Mouse (Mus musculus): Measurements from ENCODE around the gene Lrrc61. TPM values are rescaled to one million over a fixed set of nuclear protein-coding genes. Genes with fewer than 3 reads are reported as not detected.

The Lrrc61 gene
- 19.2 and 19.4 TPM in 2 replicates for polyA plus RNA-seq (2012; rRNA removed)

GRCm38 (mm10) chr6:48554280-48555103, at the start of gene Lrrc61:
Gene Lrrc61 (plus strand): TSS chr6:48554796.

GRCm38 (mm10) chr6:48537105-48537954, 17.3 kb upstream of the Lrrc61 start, which contains the start of gene Atp6v0e2:
Gene Atp6v0e2 (plus strand): TSS chr6:48537615.

GRCm38 (mm10) chr6:48572572-48573061, 18.0 kb downstream of the Lrrc61 start, which contains the start of gene Rarres2:
Gene Rarres2 (minus strand): TSS chr6:48572789.

GRCm38 (mm10) chr6:48589194-48589750, 34.7 kb downstream of the Lrrc61 start, which contains the start of gene Gm45021:
Gene Gm45021 (plus strand): TSS chr6:48589610.

GRCm38 (mm10) chr6:48593158-48594042, 38.8 kb downstream of the Lrrc61 start, which contains the start of the genes Repin1 and Gm44965:
Gene Repin1 (plus strand): TSS chr6:48593883.
Gene Gm44965 (plus strand): TSS chr6:48593941.

GRCm38 (mm10) chr6:48601271-48602079, 46.9 kb downstream of the Lrrc61 start, which contains the start of gene Zfp775:
Gene Zfp775 (plus strand): TSS chr6:48602063.

Other genes starting within 250 kb of the Lrrc61 start
- 31.3 and 32.2 TPM in 2 replicates for gene Krba1, start 159.2 kb upstream of the Lrrc61 start, polyA plus RNA-seq (2012; rRNA removed)
- 21.1 and 27.9 TPM in 2 replicates for gene Zfp467, start 109.0 kb upstream of the Lrrc61 start, polyA plus RNA-seq (2012; rRNA removed)
- gene Sspo, start 106.6 kb upstream of the Lrrc61 start, polyA plus RNA-seq (2012; rRNA removed): 0.85 and 1.4 TPM in 2 replicates
- 42.1 and 44.0 TPM in 2 replicates for gene Atp6v0e2, start 17.2 kb upstream of the Lrrc61 start, polyA plus RNA-seq (2012; rRNA removed)
- gene Rarres2, start 18.0 kb downstream of the Lrrc61 start, polyA plus RNA-seq (2012; rRNA removed): 2.2 and 5.1 TPM in 2 replicates
- gene Gm45021, start 34.8 kb downstream of the Lrrc61 start, polyA plus RNA-seq (2012; rRNA removed): not detected in 2 replicates
- 38.4 and 41.8 TPM in 2 replicates for gene Repin1, start 39.1 kb downstream of the Lrrc61 start, polyA plus RNA-seq (2012; rRNA removed)
- gene Gm44965, start 39.1 kb downstream of the Lrrc61 start, polyA plus RNA-seq (2012; rRNA removed): not detected in 2 replicates
- 6.4 and 7.9 TPM in 2 replicates for gene Zfp775, start 47.3 kb downstream of the Lrrc61 start, polyA plus RNA-seq (2012; rRNA removed)
- 0.78 and 1.4 TPM in 2 replicates for gene AI854703, start 72.0 kb downstream of the Lrrc61 start, polyA plus RNA-seq (2012; rRNA removed)
- 1.2 and 1.7 TPM in 2 replicates for gene Gimap8, start 92.4 kb downstream of the Lrrc61 start, polyA plus RNA-seq (2012; rRNA removed)
- 4.7 and 5.9 TPM in 2 replicates for gene Gimap9, start 121.3 kb downstream of the Lrrc61 start, polyA plus RNA-seq (2012; rRNA removed)
- 4.4 and 5.2 TPM in 2 replicates for gene Gimap4, start 129.8 kb downstream of the Lrrc61 start, polyA plus RNA-seq (2012; rRNA removed)
- 6.3 and 9.2 TPM in 2 replicates for gene Gimap6, start 153.4 kb downstream of the Lrrc61 start, polyA plus RNA-seq (2012; rRNA removed)
- gene Gm28053, start 163.8 kb downstream of the Lrrc61 start, polyA plus RNA-seq (2012; rRNA removed): 1.5 and 2.4 TPM in 2 replicates
- not detected in 2 replicates for gene Gimap7, start 163.8 kb downstream of the Lrrc61 start, polyA plus RNA-seq (2012; rRNA removed)
- gene Gimap1, start 184.3 kb downstream of the Lrrc61 start, polyA plus RNA-seq (2012; rRNA removed): 2.4 TPM in 2 replicates
- 0.83 and 1.3 TPM in 2 replicates for gene Gimap5, start 191.4 kb downstream of the Lrrc61 start, polyA plus RNA-seq (2012; rRNA removed)
- gene Gimap3, start 216.1 kb downstream of the Lrrc61 start, polyA plus RNA-seq (2012; rRNA removed): 0.06 TPM in 1 of 2 replicates, not detected in the other

Measured in central nervous system, embryonic 11.5 days (tissue).